Mouse (Mus musculus): ENCODE data around the gene Lypla2. TPM values are rescaled to one million over a fixed set of nuclear protein-coding genes. Genes with fewer than 3 reads are reported as not detected.

Gene Lypla2
- total and polyA plus RNA-seq, 3 experiments, result 54.9 to 91.8 (median 57.2) TPM

DNA sequence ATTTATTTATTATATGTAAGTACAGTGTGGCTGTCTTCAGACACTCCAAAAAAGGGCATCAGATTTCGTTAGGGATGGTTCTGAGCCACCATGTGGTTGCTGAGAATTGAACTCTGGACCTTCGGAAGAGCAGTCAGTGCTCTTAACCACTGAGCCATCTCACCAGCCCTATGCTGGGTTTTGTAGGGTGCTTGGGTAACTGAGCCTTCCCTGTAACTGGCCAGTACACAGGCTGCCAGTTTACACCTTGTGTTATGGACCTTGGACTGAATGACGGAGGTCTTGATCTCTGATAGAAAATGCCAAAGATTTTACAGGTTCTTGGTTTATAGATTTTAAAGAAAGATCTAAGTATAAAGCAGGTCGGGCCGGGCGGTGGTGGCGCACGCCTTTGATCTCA lies 42.2 kb downstream of the Lypla2 start:
- Histone ChIP-seq H3K27ac (ENCODE audit: insufficient read depth, low read depth) (no peak overlapping the region), H3K4me2 (ENCODE audit: insufficient read depth, low read depth, poor library complexity, severe bottlenecking) (no peak overlapping the region), H3K79me2 (replicated peaks; ENCODE audit: control insufficient read depth, extremely low read depth, insufficient read depth, poor library complexity, severe bottlenecking) (no peaks in the 10 kb centered on the region), H3K9me3 (replicated peaks; ENCODE audit: low read length) (no peaks in the 10 kb centered on the region), H3K4me3 (replicated peaks in 1 of 3; ENCODE audit: low read depth in 2 of 3, low read length in 2 of 3, poor library complexity in 1 of 3) (no peak overlapping the region), H3K36me3 (replicated peaks in 1 of 2; ENCODE audit: control insufficient read depth in 1 of 2, insufficient read depth in 1 of 2, low read length in 1 of 2) (peaks cover 60 to 94% of the 10 kb centered on the region in 2 experiments), H3K27me3 (replicated peaks) (no peaks in the 10 kb centered on the region), H3K9ac (ENCODE audit: insufficient read depth, low read depth) (no peak overlapping the region), H3K4me1 (ENCODE audit: control insufficient read depth in 1 of 2, insufficient read depth in 2 of 2) (no peaks in the 10 kb centered on the region)
- no peak for TF ChIP-seq RAD21 (IDR thresholded peaks at IDR 0.05; ENCODE audit: low read depth, low read length)
- TF ChIP-seq SMC3 (IDR thresholded peaks at IDR 0.05; ENCODE audit: low read depth, low read length), result no peak
- TF ChIP-seq TCF12 (IDR thresholded peaks at IDR 0.05; ENCODE audit: low read depth, low read length), result no peak
- TF ChIP-seq MAX (IDR thresholded peaks at IDR 0.05; ENCODE audit: low read length), result no peak
- TF ChIP-seq HCFC1 (IDR thresholded peaks at IDR 0.05; ENCODE audit: low read depth, low read length), result no peak
- no peak for TF ChIP-seq ZC3H11A (IDR thresholded peaks at IDR 0.05; ENCODE audit: low read depth, low read length)
- TF ChIP-seq CTCF (conservative IDR thresholded peaks at IDR 0.05 in 1 of 2, IDR thresholded peaks at IDR 0.05 in 1 of 2; ENCODE audit: low read depth in 2 of 2, low read length in 2 of 2), result no peak
- TF ChIP-seq EP300 (IDR thresholded peaks at IDR 0.05; ENCODE audit: low read length), result no peak
- no peak for TF ChIP-seq USF2 (conservative IDR thresholded peaks at IDR 0.05; ENCODE audit: low read depth, low read length)
- no peak for TF ChIP-seq POLR2A (IDR thresholded peaks at IDR 0.05; ENCODE audit: low read depth, low read length)
- DNase-seq (ENCODE audit: extremely low read depth), result no peak
- in situ Hi-C loops (cut with MboI; ENCODE audit: low pct_ligation_motif_present, low pct_unique_long_range_greater_than_20kb, low sequenced_read_pairs), result no loop called here
- dilution Hi-C loops (cut with MboI; ENCODE audit: extremely low pct_ligation_motif_present, extremely low pct_unique_long_range_greater_than_20kb, low sequenced_read_pairs), result no loop called here

DNA sequence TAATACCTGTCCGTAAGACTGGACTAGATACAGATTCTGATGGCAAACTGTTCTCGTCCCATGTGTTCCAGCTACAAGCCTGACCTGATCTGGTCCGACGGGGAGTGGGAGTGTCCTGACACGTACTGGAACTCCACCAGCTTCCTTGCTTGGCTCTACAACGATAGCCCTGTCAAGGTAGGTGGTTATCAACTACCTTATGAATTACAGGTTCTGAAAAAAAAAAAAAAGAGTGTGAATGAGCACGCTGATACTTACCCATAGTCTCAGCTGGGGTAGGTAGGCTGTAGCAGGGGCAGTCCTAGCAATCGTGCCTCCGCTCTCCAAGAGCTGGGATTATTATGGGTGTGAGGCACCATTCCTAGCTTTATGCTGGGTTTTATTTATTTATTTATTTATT lies 42.6 kb downstream of the Lypla2 start:
- dilution Hi-C loops (cut with MboI; ENCODE audit: extremely low pct_ligation_motif_present, extremely low pct_unique_long_range_greater_than_20kb, low sequenced_read_pairs), result no loop called here
- peaks cover 61 to 94% of the 10 kb centered on the region in 2 experiments for H3K36me3 ChIP-seq (replicated peaks in 1 of 2; ENCODE audit: control insufficient read depth in 1 of 2, insufficient read depth in 1 of 2, low read length in 1 of 2)

DNA sequence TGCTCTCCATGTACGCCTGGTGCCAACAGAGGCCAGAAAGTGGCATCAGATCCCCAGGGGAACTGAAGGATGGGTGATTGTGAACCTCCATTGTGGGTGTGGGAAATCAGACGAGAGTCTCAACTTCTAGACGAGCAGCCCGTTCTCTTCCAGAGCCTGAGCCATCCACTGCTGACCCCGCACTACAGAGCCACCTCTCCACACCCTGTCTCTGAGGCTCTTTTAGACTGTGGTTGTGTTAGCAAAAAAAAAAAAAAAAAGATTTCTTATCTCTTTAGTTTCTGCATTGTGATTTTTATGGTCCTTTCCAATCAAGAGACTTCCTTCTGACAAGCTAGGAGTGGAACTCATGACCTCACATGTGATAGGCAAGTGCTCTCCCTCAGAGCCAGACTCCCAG lies 43.0 kb downstream of the Lypla2 start:
- Histone ChIP-seq H3K4me1 (ENCODE audit: control insufficient read depth in 1 of 2, insufficient read depth in 2 of 2) (no peaks in the 10 kb centered on the region), H3K4me2 (ENCODE audit: insufficient read depth, low read depth, poor library complexity, severe bottlenecking) (no peak overlapping the region), H3K79me2 (replicated peaks; ENCODE audit: control insufficient read depth, extremely low read depth, insufficient read depth, poor library complexity, severe bottlenecking) (no peaks in the 10 kb centered on the region), H3K9ac (ENCODE audit: insufficient read depth, low read depth) (no peak overlapping the region), H3K36me3 (replicated peaks in 1 of 2; ENCODE audit: control insufficient read depth in 1 of 2, insufficient read depth in 1 of 2, low read length in 1 of 2) (peaks cover 61 to 94% of the 10 kb centered on the region in 2 experiments), H3K4me3 (replicated peaks in 1 of 3; ENCODE audit: low read depth in 2 of 3, low read length in 2 of 3, poor library complexity in 1 of 3) (no peak overlapping the region), H3K27ac (ENCODE audit: insufficient read depth, low read depth) (no peak overlapping the region), H3K9me3 (replicated peaks; ENCODE audit: low read length) (no peaks in the 10 kb centered on the region), H3K27me3 (replicated peaks) (no peaks in the 10 kb centered on the region)
- in situ Hi-C loops (cut with MboI; ENCODE audit: low pct_ligation_motif_present, low pct_unique_long_range_greater_than_20kb, low sequenced_read_pairs) (no loop called here), dilution Hi-C loops (cut with MboI; ENCODE audit: extremely low pct_ligation_motif_present, extremely low pct_unique_long_range_greater_than_20kb, low sequenced_read_pairs) (no loop called here)
- no peak for DNase-seq (ENCODE audit: extremely low read depth)
- TF ChIP-seq MEF2A (IDR thresholded peaks at IDR 0.05; ENCODE audit: borderline replicate concordance, low read depth, low read length), result no peak
- TF ChIP-seq CHD2 (IDR thresholded peaks at IDR 0.05; ENCODE audit: low read length), result no peak
- no peak for TF ChIP-seq NELFE (IDR thresholded peaks at IDR 0.05; ENCODE audit: low read depth, low read length)
- no peak for TF ChIP-seq POLR2A (IDR thresholded peaks at IDR 0.05; ENCODE audit: low read depth, low read length)
- no peak for TF ChIP-seq TBP (conservative IDR thresholded peaks at IDR 0.05; ENCODE audit: low read depth, low read length)
- TF ChIP-seq PAX5 (IDR thresholded peaks at IDR 0.05; ENCODE audit: low read length), result no peak
- no peak for TF ChIP-seq ZKSCAN1 (IDR thresholded peaks at IDR 0.05; ENCODE audit: borderline replicate concordance, low read depth, low read length)
- TF ChIP-seq EP300 (IDR thresholded peaks at IDR 0.05; ENCODE audit: low read length), result no peak
- no peak for TF ChIP-seq KAT2A (IDR thresholded peaks at IDR 0.05; ENCODE audit: insufficient replicate concordance, low read length)
- no peak for TF ChIP-seq MAX (IDR thresholded peaks at IDR 0.05; ENCODE audit: low read length)
- TF ChIP-seq ELF1 (IDR thresholded peaks at IDR 0.05; ENCODE audit: low read depth, low read length), result no peak
- TF ChIP-seq MAZ (IDR thresholded peaks at IDR 0.05; ENCODE audit: low read depth, low read length), result no peak
- no peak for TF ChIP-seq ZMIZ1 (IDR thresholded peaks at IDR 0.05; ENCODE audit: low read depth, low read length)
- no peak for TF ChIP-seq IRF4 (IDR thresholded peaks at IDR 0.05; ENCODE audit: low read depth, low read length)
- TF ChIP-seq RAD21 (IDR thresholded peaks at IDR 0.05; ENCODE audit: low read depth, low read length), result no peak
- no peak for TF ChIP-seq USF2 (conservative IDR thresholded peaks at IDR 0.05; ENCODE audit: low read depth, low read length)
- TF ChIP-seq TCF12 (IDR thresholded peaks at IDR 0.05; ENCODE audit: low read depth, low read length), result no peak
- no peak for TF ChIP-seq SIN3A (IDR thresholded peaks at IDR 0.05; ENCODE audit: low read length)
- TF ChIP-seq ETS1 (conservative IDR thresholded peaks at IDR 0.05; ENCODE audit: low read depth, low read length), result no peak

More for the DNA sequence above, 42.6 kb downstream of the Lypla2 start:
- TF ChIP-seq MXI1 (IDR thresholded peaks at IDR 0.05; ENCODE audit: low read depth, low read length) (no peak), JUN (IDR thresholded peaks at IDR 0.05; ENCODE audit: insufficient read depth, low read depth, low read length) (no peak), MAZ (IDR thresholded peaks at IDR 0.05; ENCODE audit: low read depth, low read length) (no peak), RAD21 (IDR thresholded peaks at IDR 0.05; ENCODE audit: low read depth, low read length) (no peak), MEF2A (IDR thresholded peaks at IDR 0.05; ENCODE audit: borderline replicate concordance, low read depth, low read length) (no peak), BHLHE40 (IDR thresholded peaks at IDR 0.05; ENCODE audit: low read depth, low read length) (no peak), ELF1 (IDR thresholded peaks at IDR 0.05; ENCODE audit: low read depth, low read length) (no peak), JUND (conservative IDR thresholded peaks at IDR 0.05; ENCODE audit: low read depth, low read length) (no peak), IRF4 (IDR thresholded peaks at IDR 0.05; ENCODE audit: low read depth, low read length) (no peak), TBP (conservative IDR thresholded peaks at IDR 0.05; ENCODE audit: low read depth, low read length) (no peak)
- Histone ChIP-seq H3K4me2 (ENCODE audit: insufficient read depth, low read depth, poor library complexity, severe bottlenecking) (no peak overlapping the region), H3K4me1 (ENCODE audit: control insufficient read depth in 1 of 2, insufficient read depth in 2 of 2) (no peaks in the 10 kb centered on the region), H3K4me3 (replicated peaks in 1 of 3; ENCODE audit: low read depth in 2 of 3, low read length in 2 of 3, poor library complexity in 1 of 3) (no peak overlapping the region), H3K79me2 (replicated peaks; ENCODE audit: control insufficient read depth, extremely low read depth, insufficient read depth, poor library complexity, severe bottlenecking) (no peaks in the 10 kb centered on the region), H3K9ac (ENCODE audit: insufficient read depth, low read depth) (no peak overlapping the region), H3K27me3 (replicated peaks) (no peaks in the 10 kb centered on the region), H3K9me3 (replicated peaks; ENCODE audit: low read length) (no peaks in the 10 kb centered on the region), H3K27ac (ENCODE audit: insufficient read depth, low read depth) (no peak overlapping the region)
- in situ Hi-C loops (cut with MboI; ENCODE audit: low pct_ligation_motif_present, low pct_unique_long_range_greater_than_20kb, low sequenced_read_pairs), result no loop called here
- DNase-seq (ENCODE audit: extremely low read depth), result no peak
